Mouse (Mus musculus) limb, embryonic 13.5 days (tissue): ENCODE results near the gene Ncs1. TPM values are rescaled to one million over a fixed set of nuclear protein-coding genes. Genes with fewer than 3 reads are reported as not detected.

Source experiments
- ATAC-seq: fragments of 200-750 bp; cut with Nextera tagmentation; 2 replicates; pipeline ENCODE4 v1.8.0; 2017; ENCODE audit warnings: low read depth, moderate number of reproducible peaks, moderate TSS enrichment; ENCODE audit not compliant: low FRiP score
- H3K27ac ChIP-seq: fragments of 300-500 bp; sonication (generic); 2 replicates; pipeline ENCODE4 v1.5.1; 2015; ENCODE audit warnings: inconsistent platforms, mild to moderate bottlenecking, moderate library complexity
- H3K27me3 ChIP-seq: fragments of 300-500 bp; sonication (generic); 2 replicates; pipeline ENCODE4 v1.6.1; 2015; ENCODE audit warnings: mild to moderate bottlenecking, inconsistent platforms
- H3K36me3 ChIP-seq: fragments of 300-500 bp; sonication (generic); 2 replicates; pipeline ENCODE4 v1.6.1; 2015; ENCODE audit warnings: inconsistent platforms, mild to moderate bottlenecking, moderate library complexity
- H3K4me1 ChIP-seq: fragments of 300-500 bp; sonication (generic); 2 replicates; pipeline ENCODE4 v1.6.1; 2015; ENCODE audit warnings: inconsistent platforms
- H3K4me2 ChIP-seq: fragments of 300-500 bp; sonication (generic); replicated peaks from 2 replicates; pipeline ENCODE4 v1.6.1; 2015; ENCODE audit warnings: inconsistent platforms, mild to moderate bottlenecking, moderate library complexity
- H3K4me3 ChIP-seq: fragments of 300-500 bp; sonication (generic); 2 replicates; pipeline ENCODE4 v1.5.1; 2015; ENCODE audit warnings: moderate library complexity, mild to moderate bottlenecking, inconsistent platforms
- H3K9ac ChIP-seq: fragments of 300-500 bp; sonication (generic); 2 replicates; pipeline ENCODE4 v1.6.1; 2015; ENCODE audit warnings: mild to moderate bottlenecking, inconsistent platforms
- H3K9me3 ChIP-seq: fragments of 300-500 bp; sonication (generic); 2 replicates; pipeline ENCODE4 v1.6.1; 2016; ENCODE audit warnings: inconsistent platforms
- WGBS: fragments of 180-500 bp; shearing (Covaris S2); methylation state at CpG from one replicate; pipeline ENCODE4 v1.1.7; 2015; 5-methylcytosine and 5-hydroxymethylcytosine counted together
- polyA plus RNA-seq: library from polyadenylated mRNA; unstranded; fragments of >200 nt; fragmentation: Nextera tagmentation; extraction: Ambion mirVana; gene quantifications from 2 replicates; pipeline ENCODE4 v1.2.1, GENCODE M21; 2015

The Ncs1 gene
- polyA plus RNA-seq, 1 experiment from 2014 or later = 49.6 TPM

GRCm38 (mm10) chr2:31263746-31264378 lies 18.2 kb downstream of the Ncs1 start:
- Histone ChIP-seq H3K27me3 (no peaks in the 10 kb centered on the region), H3K36me3 (peaks cover 13% of the 10 kb centered on the region), H3K4me3 (no peak overlapping the region), H3K27ac (peak overlapping the region; percentile 44), H3K9ac (0 out of 2 replicates have a peak overlapping the region, but pooled peaks have one; percentile 31), H3K4me2 (peak overlapping the region; percentile 9; the same call in 1 of the 2 replicates), H3K9me3 (no peaks in the 10 kb centered on the region), H3K4me1 (peaks cover 71% of the 10 kb centered on the region)
- 40% methylated on average over 10 of the region's 10 CpGs for WGBS
- no peak for ATAC-seq

DNA sequence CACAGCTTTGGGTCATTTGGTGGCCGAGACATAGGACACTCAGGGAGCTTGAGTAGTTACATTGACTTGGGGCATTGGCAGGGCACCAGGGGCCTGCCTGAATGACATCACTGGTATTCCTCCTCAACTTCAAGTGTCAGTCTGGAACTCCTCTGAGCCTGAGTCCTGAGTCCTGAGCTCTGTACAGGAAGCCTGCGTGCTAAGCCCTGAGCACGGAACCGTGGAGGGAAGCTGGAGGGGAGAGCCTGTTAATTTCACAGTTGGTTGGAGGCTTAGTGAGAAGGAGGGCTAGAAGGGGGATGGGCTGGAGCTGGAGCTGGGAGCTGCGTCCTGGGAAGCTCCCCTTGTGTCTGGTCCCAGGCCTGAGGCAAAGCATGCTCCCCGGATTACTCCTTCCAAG lies 21.8 kb downstream of the Ncs1 start:
- Histone ChIP-seq H3K4me1 (peaks cover 62% of the 10 kb centered on the region), H3K27ac (no peak overlapping the region), H3K27me3 (no peaks in the 10 kb centered on the region), H3K36me3 (peaks cover 21% of the 10 kb centered on the region), H3K4me2 (no peak overlapping the region), H3K9me3 (no peaks in the 10 kb centered on the region), H3K9ac (peak overlapping the region; percentile 32; the same call in 1 of the 2 replicates), H3K4me3 (no peak overlapping the region)
- no peak for ATAC-seq
- 52% methylated on average over 6 of the region's 6 CpGs for WGBS

- WGBS = 40% methylated on average over 5 of the region's 5 CpGs
- H3K36me3 ChIP-seq = peaks cover 21% of the 10 kb centered on the region
Observed at GRCm38 (mm10) chr2:31268631-31269030, 23.0 kb downstream of the Ncs1 start.

DNA sequence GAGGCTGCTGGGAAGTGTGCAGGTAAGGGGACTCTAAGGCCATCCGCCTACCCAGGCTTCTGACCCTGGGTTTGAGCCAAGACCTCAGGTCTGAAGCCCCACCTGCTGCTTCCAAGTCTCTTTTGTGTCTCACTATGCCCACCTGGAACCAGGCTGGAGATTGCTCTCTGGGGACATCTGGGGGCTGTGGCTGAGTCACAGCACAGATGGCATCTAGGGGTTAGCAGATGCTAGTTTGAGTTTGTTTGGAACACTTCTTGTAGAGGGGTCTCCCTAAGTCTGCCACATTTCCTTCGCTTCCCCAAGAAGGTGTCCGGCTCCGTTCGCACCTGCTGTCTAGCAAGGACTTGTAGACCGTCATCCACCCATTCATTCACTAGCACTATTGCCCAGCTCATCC lies 23.6 kb downstream of the Ncs1 start:
- Histone ChIP-seq H3K9me3 (no peaks in the 10 kb centered on the region), H3K4me2 (no peak overlapping the region), H3K27ac (no peak overlapping the region), H3K9ac (0 out of 2 replicates have a peak overlapping the region, but pooled peaks have one; percentile 31), H3K4me1 (peaks cover 44% of the 10 kb centered on the region), H3K36me3 (peaks cover 21% of the 10 kb centered on the region), H3K27me3 (no peaks in the 10 kb centered on the region), H3K4me3 (no peak overlapping the region)
- WGBS = 88% methylated on average over 6 of the region's 6 CpGs
- ATAC-seq = no peak

More at GRCm38 (mm10) chr2:31268631-31269030, 23.0 kb downstream of the Ncs1 start:
- Histone ChIP-seq H3K9ac (peak overlapping the region; percentile 31; the same call in 1 of the 2 replicates), H3K9me3 (no peaks in the 10 kb centered on the region), H3K4me1 (peaks cover 50% of the 10 kb centered on the region), H3K4me3 (no peak overlapping the region), H3K27ac (no peak overlapping the region), H3K27me3 (no peaks in the 10 kb centered on the region), H3K4me2 (no peak overlapping the region)
- ATAC-seq = no peak

- Histone ChIP-seq H3K9me3 (no peaks in the 10 kb centered on the region), H3K27me3 (no peaks in the 10 kb centered on the region), H3K27ac (no peak overlapping the region), H3K4me1 (peaks cover 38% of the 10 kb centered on the region), H3K36me3 (peaks cover 21% of the 10 kb centered on the region), H3K4me2 (no peak overlapping the region), H3K4me3 (no peak overlapping the region), H3K9ac (no peak overlapping the region)
- WGBS = 96% methylated on average over 10 of the region's 10 CpGs
- ATAC-seq = no peak
Observed at GRCm38 (mm10) chr2:31269847-31270246, 24.2 kb downstream of the Ncs1 start.

DNA sequence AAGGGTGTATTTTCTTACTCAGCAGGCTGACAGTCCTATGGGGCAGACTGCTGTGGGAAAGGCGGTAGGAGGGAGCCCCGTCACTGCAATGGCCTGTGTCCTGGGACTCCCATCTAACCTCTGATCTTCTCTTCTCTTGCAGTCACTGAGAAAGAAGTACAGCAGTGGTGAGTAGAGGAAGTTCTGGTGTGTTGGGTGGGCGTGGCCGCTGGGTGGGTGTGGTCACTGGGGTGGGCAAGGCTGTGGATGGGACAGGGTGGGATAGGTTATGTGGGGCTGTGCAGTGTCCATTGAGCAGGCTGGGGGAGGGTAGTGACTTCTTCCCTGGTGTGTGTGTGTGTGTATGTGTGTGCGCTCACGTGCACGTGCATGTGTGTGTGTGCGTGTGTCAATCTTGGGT lies 24.8 kb downstream of the Ncs1 start:
- WGBS = 85% methylated on average over 8 of the region's 8 CpGs
- H3K36me3 ChIP-seq = peaks cover 25% of the 10 kb centered on the region
- no peak overlapping the region for H3K4me3 ChIP-seq
- H3K9ac ChIP-seq = no peak overlapping the region
- no peak for ATAC-seq
- peaks cover 32% of the 10 kb centered on the region for H3K4me1 ChIP-seq
- H3K9me3 ChIP-seq = no peaks in the 10 kb centered on the region
- H3K4me2 ChIP-seq = no peak overlapping the region
- no peaks in the 10 kb centered on the region for H3K27me3 ChIP-seq
- no peak overlapping the region for H3K27ac ChIP-seq

DNA sequence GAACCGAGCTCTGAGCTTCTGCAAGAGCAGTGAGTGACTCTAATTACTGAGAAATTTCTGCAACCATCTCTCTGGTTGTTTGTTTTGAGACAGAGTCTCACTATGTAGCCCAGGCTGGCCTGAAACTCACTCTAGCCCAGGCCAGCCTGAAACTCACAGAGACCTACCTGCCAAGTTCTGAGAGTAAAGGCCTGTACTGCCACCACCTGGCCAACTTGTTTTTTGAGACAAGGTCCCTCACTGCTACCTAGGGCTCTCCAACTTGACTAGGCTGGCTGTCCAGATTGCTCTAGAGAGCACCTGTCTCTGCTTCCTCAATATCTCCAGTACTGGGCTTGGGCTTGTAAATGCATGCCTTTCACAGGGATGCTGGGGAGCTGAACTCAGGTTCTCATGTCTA lies 25.4 kb downstream of the Ncs1 start:
- H3K4me2 ChIP-seq = no peak overlapping the region
- ATAC-seq = no peak
- H3K36me3 ChIP-seq = peaks cover 31% of the 10 kb centered on the region
- H3K4me3 ChIP-seq = no peak overlapping the region
- no peaks in the 10 kb centered on the region for H3K27me3 ChIP-seq
- 84% methylated on average over 1 of the region's 1 CpGs for WGBS
- H3K4me1 ChIP-seq = peaks cover 26% of the 10 kb centered on the region
- H3K9ac ChIP-seq = no peak overlapping the region
- no peaks in the 10 kb centered on the region for H3K9me3 ChIP-seq
- H3K27ac ChIP-seq = no peak overlapping the region

GRCm38 (mm10) chr2:31274993-31275392 lies 29.4 kb downstream of the Ncs1 start:
- ATAC-seq = no peak
- H3K4me3 ChIP-seq = no peak overlapping the region
- no peak overlapping the region for H3K27ac ChIP-seq
- no peak overlapping the region for H3K4me2 ChIP-seq
- H3K9ac ChIP-seq = no peak overlapping the region
- H3K27me3 ChIP-seq = no peaks in the 10 kb centered on the region
- 91% methylated on average over 6 of the region's 6 CpGs for WGBS
- peaks cover 43% of the 10 kb centered on the region for H3K36me3 ChIP-seq
- no peaks in the 10 kb centered on the region for H3K4me1 ChIP-seq
- no peaks in the 10 kb centered on the region for H3K9me3 ChIP-seq

- H3K36me3 ChIP-seq = peaks cover 57% of the 10 kb centered on the region
Observed at GRCm38 (mm10) chr2:31277810-31278209, 32.2 kb downstream of the Ncs1 start.

GRCm38 (mm10) chr2:31278483-31278882 lies 32.9 kb downstream of the Ncs1 start:
- no peak overlapping the region for H3K4me2 ChIP-seq
- no peak overlapping the region for H3K27ac ChIP-seq
- WGBS = 86% methylated on average over 5 of the region's 5 CpGs
- no peak overlapping the region for H3K9ac ChIP-seq
- peaks cover 64% of the 10 kb centered on the region for H3K36me3 ChIP-seq
- H3K4me3 ChIP-seq = no peak overlapping the region
- ATAC-seq = no peak
- H3K9me3 ChIP-seq = no peaks in the 10 kb centered on the region
- H3K27me3 ChIP-seq = no peaks in the 10 kb centered on the region
- no peaks in the 10 kb centered on the region for H3K4me1 ChIP-seq

More at GRCm38 (mm10) chr2:31277810-31278209, 32.2 kb downstream of the Ncs1 start:
- no peak overlapping the region for H3K27ac ChIP-seq
- no peak overlapping the region for H3K9ac ChIP-seq
- ATAC-seq = no peak
- H3K9me3 ChIP-seq = no peaks in the 10 kb centered on the region
- H3K4me1 ChIP-seq = no peaks in the 10 kb centered on the region
- H3K4me2 ChIP-seq = no peak overlapping the region
- no peaks in the 10 kb centered on the region for H3K27me3 ChIP-seq
- 78% methylated on average over 6 of the region's 6 CpGs for WGBS
- no peak overlapping the region for H3K4me3 ChIP-seq

DNA sequence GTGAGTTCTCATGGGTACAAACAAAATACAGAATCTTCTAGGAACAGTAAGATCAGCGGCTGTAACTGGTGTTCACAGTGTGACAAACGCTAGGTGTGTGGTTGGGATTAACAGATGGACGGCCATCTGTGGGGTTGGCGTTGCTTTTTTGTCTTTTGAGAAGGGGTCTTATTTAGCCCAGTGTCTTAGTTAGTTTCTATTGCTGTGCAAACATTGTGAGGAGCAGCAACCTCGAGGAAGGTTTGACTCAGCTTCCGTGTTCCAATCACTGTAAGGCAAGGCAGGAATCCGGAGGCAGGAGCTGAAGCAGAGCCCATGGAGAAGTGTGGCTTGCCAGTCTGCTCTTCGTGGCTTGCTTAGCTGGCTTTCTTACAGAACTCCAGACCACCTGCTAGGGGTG lies 35.5 kb downstream of the Ncs1 start:
- H3K27ac ChIP-seq = no peak overlapping the region
- H3K4me2 ChIP-seq = no peak overlapping the region
- H3K4me1 ChIP-seq = no peaks in the 10 kb centered on the region
- no peaks in the 10 kb centered on the region for H3K9me3 ChIP-seq
- ATAC-seq = no peak
- WGBS = 86% methylated on average over 8 of the region's 8 CpGs
- H3K9ac ChIP-seq = no peak overlapping the region
- no peaks in the 10 kb centered on the region for H3K27me3 ChIP-seq
- H3K36me3 ChIP-seq = peaks cover 80% of the 10 kb centered on the region
- no peak overlapping the region for H3K4me3 ChIP-seq

GRCm38 (mm10) chr2:31282266-31282665 lies 36.6 kb downstream of the Ncs1 start:
- Histone ChIP-seq H3K4me1 (no peaks in the 10 kb centered on the region), H3K9ac (no peak overlapping the region), H3K27me3 (no peaks in the 10 kb centered on the region), H3K9me3 (no peaks in the 10 kb centered on the region), H3K27ac (no peak overlapping the region), H3K4me3 (no peak overlapping the region), H3K4me2 (no peak overlapping the region), H3K36me3 (peaks cover 82% of the 10 kb centered on the region)
- ATAC-seq = no peak
- 52% methylated on average over 7 of the region's 7 CpGs for WGBS

DNA sequence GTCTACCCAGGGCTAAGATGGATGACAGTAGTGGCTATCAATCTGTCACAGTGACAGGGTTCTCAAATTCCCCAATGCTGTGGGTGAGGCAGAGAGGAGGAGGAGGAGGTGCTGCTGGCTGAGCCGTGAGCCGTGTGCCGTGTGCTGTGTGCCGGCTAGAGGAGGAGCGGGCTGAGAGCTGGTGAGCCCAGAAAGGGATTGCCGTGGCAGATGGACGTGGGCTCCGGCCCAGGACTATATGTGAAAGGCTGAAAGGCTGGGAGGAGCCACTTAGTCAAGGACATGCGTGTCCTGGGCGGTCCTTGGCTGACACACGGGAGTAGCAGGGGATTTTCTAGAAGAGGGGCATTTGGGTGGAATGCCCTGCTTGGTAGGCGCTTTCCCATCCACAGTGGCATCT lies 37.3 kb downstream of the Ncs1 start:
- 95% methylated on average over 12 of the region's 12 CpGs for WGBS

More for the DNA sequence above, 37.3 kb downstream of the Ncs1 start:
- H3K4me3 ChIP-seq = no peak overlapping the region
- H3K36me3 ChIP-seq = peaks cover 83% of the 10 kb centered on the region
- no peaks in the 10 kb centered on the region for H3K27me3 ChIP-seq
- no peak overlapping the region for H3K4me2 ChIP-seq
- ATAC-seq = no peak
- H3K27ac ChIP-seq = no peak overlapping the region
- no peaks in the 10 kb centered on the region for H3K9me3 ChIP-seq
- no peak overlapping the region for H3K9ac ChIP-seq
- H3K4me1 ChIP-seq = no peaks in the 10 kb centered on the region
